Mouse (Mus musculus) megakaryocyte, embryonic 14.5 days (primary cell): ENCODE measurements around the gene Knstrn.

Experiments
- FLI1 ChIP-seq: IDR thresholded peaks from 2 replicates; pipeline ENCODE4 v1.6.1; 2012; ENCODE audit warnings: low read length, inconsistent platforms, mixed read lengths
- GATA1 ChIP-seq: IDR thresholded peaks from 3 replicates; pipeline ENCODE4 v1.6.1; 2012; ENCODE audit warnings: mixed read lengths, low read length, inconsistent platforms, borderline replicate concordance

DNA sequence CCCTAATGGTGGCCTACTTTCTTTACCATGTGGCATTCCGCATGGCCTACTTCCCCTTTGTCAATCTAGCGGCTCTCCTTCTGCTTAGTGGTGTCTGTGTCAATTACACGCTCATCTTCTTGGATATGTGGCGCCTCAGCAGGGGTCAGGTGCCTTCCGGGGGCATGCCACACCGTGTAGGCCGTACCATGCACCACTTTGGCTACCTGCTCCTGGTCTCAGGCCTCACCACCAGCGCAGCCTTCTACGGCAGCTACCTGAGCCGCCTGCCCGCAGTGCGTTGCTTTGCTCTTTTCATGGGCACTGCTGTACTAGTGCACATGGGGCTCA, 23.6 kb upstream of the Knstrn start:
- TF ChIP-seq GATA1: no peak
- no peak for TF ChIP-seq FLI1
